Mouse (Mus musculus) kidney, embryonic 16.5 days (tissue): ENCODE measurements around the gene Itga5. TPM values are rescaled to one million over a fixed set of nuclear protein-coding genes. Genes with fewer than 3 reads are reported as not detected.

ENCODE experiments used
- ATAC-seq: fragments of 200-750 bp; cut with Nextera tagmentation; 2 replicates; pipeline ENCODE4 v1.8.0; 2017; ENCODE audit warnings: moderate TSS enrichment; ENCODE audit not compliant: low FRiP score, low TSS enrichment
- H3K27ac ChIP-seq: fragments of 300-500 bp; sonication (generic); 2 replicates; pipeline ENCODE4 v1.5.1; 2014; ENCODE audit warnings: low read length
- H3K27me3 ChIP-seq: fragments of 300-500 bp; sonication (generic); 2 replicates; pipeline ENCODE4 v1.6.1; 2014; ENCODE audit warnings: low read length, control low read depth, mixed read lengths; ENCODE audit not compliant: insufficient read depth
- H3K36me3 ChIP-seq: fragments of 300-500 bp; sonication (generic); 2 replicates; pipeline ENCODE4 v1.6.1; 2014; ENCODE audit warnings: low read length, control low read depth, mixed read lengths; ENCODE audit not compliant: insufficient read depth
- H3K4me1 ChIP-seq: fragments of 300-500 bp; sonication (generic); 2 replicates; pipeline ENCODE4 v1.6.1; 2014; ENCODE audit warnings: low read length, control low read depth, mixed read lengths; ENCODE audit not compliant: insufficient read depth
- H3K4me2 ChIP-seq: fragments of 300-500 bp; sonication (generic); replicated peaks from 2 replicates; pipeline ENCODE4 v1.6.1; 2014; ENCODE audit warnings: low read depth, low read length
- H3K4me3 ChIP-seq: fragments of 300-500 bp; sonication (generic); 2 replicates; pipeline ENCODE4 v1.5.1; 2014; ENCODE audit warnings: mild to moderate bottlenecking, low read length
- H3K9ac ChIP-seq: fragments of 300-500 bp; sonication (generic); replicated peaks from 2 replicates; pipeline ENCODE4 v1.6.1; 2014; ENCODE audit warnings: low read length
- H3K9me3 ChIP-seq: fragments of 300-500 bp; sonication (generic); 2 replicates; pipeline ENCODE4 v1.6.1; 2016; ENCODE audit warnings: low read length, control low read depth
- WGBS: fragments of 180-500 bp; shearing (Covaris S2); extraction: QIAGEN DNeasy Blood & Tissue Kit; methylation state at CpG from one replicate; pipeline ENCODE4 v1.1.7; 2014; 5-methylcytosine and 5-hydroxymethylcytosine counted together
- polyA plus RNA-seq: library from polyadenylated mRNA; unstranded; fragments of >200 nt; fragmentation: Nextera tagmentation; extraction: Ambion mirVana; gene quantifications from 2 replicates; pipeline ENCODE4 v1.2.1, GENCODE M21; 2015

The Itga5 gene
- polyA plus RNA-seq, 1 experiment from 2014 or later: 44.3 TPM

- no peak for ATAC-seq
- no peaks in the 10 kb centered on the region for H3K9me3 ChIP-seq
- H3K27ac ChIP-seq: no peak overlapping the region
- H3K36me3 ChIP-seq: peaks cover 17% of the 10 kb centered on the region
- no peak overlapping the region for H3K4me2 ChIP-seq
- no peak overlapping the region for H3K9ac ChIP-seq
- H3K4me3 ChIP-seq: no peak overlapping the region
- 67% methylated on average over 4 of the region's 4 CpGs for WGBS
- no peaks in the 10 kb centered on the region for H3K27me3 ChIP-seq
- peaks cover 22% of the 10 kb centered on the region for H3K4me1 ChIP-seq
These were observed 8.7 kb downstream of the Itga5 start for GRCm38 (mm10) chr15:103357817-103358216.

- Histone ChIP-seq H3K4me3 (no peak overlapping the region), H3K4me1 (peaks cover 14% of the 10 kb centered on the region), H3K4me2 (no peak overlapping the region), H3K27ac (no peak overlapping the region), H3K27me3 (no peaks in the 10 kb centered on the region), H3K9ac (no peak overlapping the region), H3K36me3 (peaks cover 30% of the 10 kb centered on the region), H3K9me3 (no peaks in the 10 kb centered on the region)
- WGBS: 54% methylated on average over 4 of the region's 4 CpGs
- ATAC-seq: no peak
These were observed 10.4 kb downstream of the Itga5 start for GRCm38 (mm10) chr15:103356130-103356529.

GRCm38 (mm10) chr15:103355420-103355819, 11.1 kb downstream of the Itga5 start:
- H3K9me3 ChIP-seq: no peaks in the 10 kb centered on the region
- H3K4me1 ChIP-seq: peaks cover 13% of the 10 kb centered on the region
- no peak overlapping the region for H3K27ac ChIP-seq
- WGBS: 73% methylated on average over 4 of the region's 4 CpGs
- no peak overlapping the region for H3K4me2 ChIP-seq
- no peak overlapping the region for H3K9ac ChIP-seq
- no peak overlapping the region for H3K4me3 ChIP-seq
- peaks cover 37% of the 10 kb centered on the region for H3K36me3 ChIP-seq
- no peak for ATAC-seq
- no peaks in the 10 kb centered on the region for H3K27me3 ChIP-seq

GRCm38 (mm10) chr15:103354690-103355089, 11.9 kb downstream of the Itga5 start:
- Histone ChIP-seq H3K4me1 (peaks cover 12% of the 10 kb centered on the region), H3K4me2 (no peak overlapping the region), H3K36me3 (peaks cover 44% of the 10 kb centered on the region), H3K9me3 (no peaks in the 10 kb centered on the region), H3K27me3 (no peaks in the 10 kb centered on the region), H3K4me3 (no peak overlapping the region), H3K9ac (no peak overlapping the region), H3K27ac (no peak overlapping the region)
- WGBS: 89% methylated on average over 2 of the region's 2 CpGs
- ATAC-seq: no peak

GRCm38 (mm10) chr15:103353511-103354256, 12.9 kb downstream of the Itga5 start:
- 92% methylated on average over 11 of the region's 11 CpGs for WGBS
- no peak overlapping the region for H3K4me3 ChIP-seq
- peaks cover 52% of the 10 kb centered on the region for H3K36me3 ChIP-seq
- peaks cover 3% of the 10 kb centered on the region; the same call in 1 of the 2 replicates for H3K4me1 ChIP-seq
- H3K4me2 ChIP-seq: no peak overlapping the region
- no peak overlapping the region for H3K9ac ChIP-seq
- no peaks in the 10 kb centered on the region for H3K9me3 ChIP-seq
- no peak for ATAC-seq
- no peaks in the 10 kb centered on the region for H3K27me3 ChIP-seq
- H3K27ac ChIP-seq: no peak overlapping the region

- 35% methylated on average over 4 of the region's 4 CpGs for WGBS
- no peak overlapping the region for H3K4me2 ChIP-seq
- H3K27ac ChIP-seq: no peak overlapping the region
- H3K27me3 ChIP-seq: no peaks in the 10 kb centered on the region
- ATAC-seq: no peak; the same call in 1 of the 2 replicates
- peaks cover 55% of the 10 kb centered on the region for H3K36me3 ChIP-seq
- no peak overlapping the region for H3K4me3 ChIP-seq
- H3K4me1 ChIP-seq: no peaks in the 10 kb centered on the region
- no peak overlapping the region for H3K9ac ChIP-seq
- no peaks in the 10 kb centered on the region for H3K9me3 ChIP-seq
These were observed 13.7 kb downstream of the Itga5 start for GRCm38 (mm10) chr15:103352856-103353255.

- Histone ChIP-seq H3K36me3 (peaks cover 64% of the 10 kb centered on the region), H3K27me3 (no peaks in the 10 kb centered on the region), H3K9me3 (no peaks in the 10 kb centered on the region), H3K4me1 (no peaks in the 10 kb centered on the region), H3K4me2 (no peak overlapping the region), H3K9ac (no peak overlapping the region), H3K4me3 (no peak overlapping the region), H3K27ac (no peak overlapping the region)
- 8% methylated on average over 2 of the region's 2 CpGs for WGBS
- no peak for ATAC-seq
These were observed 19.3 kb downstream of the Itga5 start for GRCm38 (mm10) chr15:103347275-103347684.

GRCm38 (mm10) chr15:103345789-103346188, 20.8 kb downstream of the Itga5 start:
- H3K27me3 ChIP-seq: peaks cover 10% of the 10 kb centered on the region; the same call in 1 of the 2 replicates
- no peak overlapping the region for H3K27ac ChIP-seq
- 86% methylated on average over 6 of the region's 6 CpGs for WGBS
- H3K4me2 ChIP-seq: no peak overlapping the region
- no peak overlapping the region for H3K4me3 ChIP-seq
- H3K36me3 ChIP-seq: peaks cover 49% of the 10 kb centered on the region
- ATAC-seq: no peak
- no peak overlapping the region for H3K9ac ChIP-seq
- H3K9me3 ChIP-seq: no peaks in the 10 kb centered on the region
- no peaks in the 10 kb centered on the region for H3K4me1 ChIP-seq

GRCm38 (mm10) chr15:103343556-103343955, 23.0 kb downstream of the Itga5 start:
- peaks cover 23% of the 10 kb centered on the region; the same call in 1 of the 2 replicates for H3K27me3 ChIP-seq
- no peak overlapping the region for H3K27ac ChIP-seq
- no peak overlapping the region for H3K9ac ChIP-seq
- peaks cover 31% of the 10 kb centered on the region for H3K36me3 ChIP-seq
- no peak for ATAC-seq
- H3K4me2 ChIP-seq: no peak overlapping the region
- no peak overlapping the region for H3K4me3 ChIP-seq
- H3K9me3 ChIP-seq: no peaks in the 10 kb centered on the region
- H3K4me1 ChIP-seq: peaks cover 13% of the 10 kb centered on the region

- no peak for ATAC-seq
- Histone ChIP-seq H3K27ac (no peak overlapping the region), H3K9me3 (no peaks in the 10 kb centered on the region), H3K27me3 (peaks cover 27% of the 10 kb centered on the region; the same call in 1 of the 2 replicates), H3K4me2 (no peak overlapping the region), H3K36me3 (peaks cover 29% of the 10 kb centered on the region), H3K9ac (no peak overlapping the region), H3K4me1 (peaks cover 13% of the 10 kb centered on the region), H3K4me3 (no peak overlapping the region)
- 80% methylated on average over 2 of the region's 3 CpGs for WGBS
These were observed 23.6 kb downstream of the Itga5 start for GRCm38 (mm10) chr15:103343008-103343407.
